In genomic region chr7:79464776-79465420, GRCm38 (mm10) we compare ENCODE assay signal across 8 mouse cellular contexts. TPM values are rescaled to one million over a fixed set of nuclear protein-coding genes. Genes with fewer than 3 reads are reported as not detected.
DNase-seq lines count a peak whose midpoint lies in the region; ATAC-seq and TF ChIP-seq lines count a peak whose summit lies in the region.

No protein-coding gene starts in this region.

- no peak overlapping the region for H3K27ac ChIP-seq in forebrain, embryonic 12.5 days
- peak overlapping the region; percentile 92 for H3K27ac ChIP-seq in limb, embryonic 10.5 days
- H3K27ac ChIP-seq in neural tube, embryonic 13.5 days (replicated peaks), result no peak overlapping the region; the same call in 1 of the 2 replicates

- peak overlapping the region; percentile 93 for H3K4me2 ChIP-seq in forebrain, embryonic 12.5 days
- H3K4me2 ChIP-seq in neural tube, embryonic 13.5 days, result peak overlapping the region; percentile 93

- H3K27me3 ChIP-seq in forebrain, embryonic 12.5 days, result peaks cover 22% of the 10 kb centered on the region
- peaks cover 21% of the 10 kb centered on the region for H3K27me3 ChIP-seq in limb, embryonic 10.5 days (ENCODE audit: low read depth, poor library complexity, severe bottlenecking)
- H3K27me3 ChIP-seq in neural tube, embryonic 13.5 days, result peaks cover 8% of the 10 kb centered on the region; the same call in 1 of the 2 replicates

- TF ChIP-seq POLR2A in lung, adult 2 months (IDR thresholded peaks at IDR 0.05; ENCODE audit: borderline replicate concordance, extremely low read depth, low read depth, low read length), result no peak

- no peak for ATAC-seq in forebrain, embryonic 12.5 days (ENCODE audit: low FRiP score)
- ATAC-seq in neural tube, embryonic 13.5 days (ENCODE audit: low read depth), result no peak

- H3K9ac ChIP-seq in forebrain, embryonic 12.5 days, result peak overlapping the region; percentile 89
- peak overlapping the region; percentile 86 for H3K9ac ChIP-seq in neural tube, embryonic 13.5 days

- no peak for TF ChIP-seq CTCF in lung, adult 2 months (IDR thresholded peaks at IDR 0.05; ENCODE audit: insufficient read depth, low read length)

- peaks cover 32% of the 10 kb centered on the region for H3K36me3 ChIP-seq in forebrain, embryonic 12.5 days (replicated peaks)
- H3K36me3 ChIP-seq in limb, embryonic 10.5 days, result peaks cover 43% of the 10 kb centered on the region
- peaks cover 30% of the 10 kb centered on the region for H3K36me3 ChIP-seq in neural tube, embryonic 13.5 days

- H3K4me3 ChIP-seq in lung, adult 2 months (replicated peaks; ENCODE audit: extremely low read depth, low read depth, low read length), result peak overlapping the region; percentile 66
- H3K4me3 ChIP-seq in forebrain, embryonic 12.5 days (replicated peaks), result peak overlapping the region; percentile 93
- H3K4me3 ChIP-seq in limb, embryonic 10.5 days, result peak overlapping the region; percentile 93
- peak overlapping the region; percentile 86 for H3K4me3 ChIP-seq in neural tube, embryonic 13.5 days

- H3K4me1 ChIP-seq in lung, adult 2 months (ENCODE audit: control insufficient read depth, insufficient read depth, low read length), result peaks cover 4% of the 10 kb centered on the region; the same call in 1 of the 2 replicates
- H3K4me1 ChIP-seq in forebrain, embryonic 12.5 days, result peaks cover 28% of the 10 kb centered on the region
- H3K4me1 ChIP-seq in limb, embryonic 10.5 days, result peaks cover 47% of the 10 kb centered on the region
- peaks cover 42% of the 10 kb centered on the region for H3K4me1 ChIP-seq in neural tube, embryonic 13.5 days (replicated peaks)

- 17% methylated on average over 47 of the region's 47 CpGs for WGBS in lung, adult 2 months
- WGBS in forebrain, embryonic 12.5 days, result 9% methylated on average over 47 of the region's 47 CpGs
- WGBS in limb, embryonic 10.5 days, result 8% methylated on average over 47 of the region's 47 CpGs
- 5% methylated on average over 47 of the region's 47 CpGs for WGBS in neural tube, embryonic 13.5 days

- no peaks in the 10 kb centered on the region for H3K9me3 ChIP-seq in forebrain, embryonic 12.5 days
- H3K9me3 ChIP-seq in limb, embryonic 10.5 days (replicated peaks), result no peaks in the 10 kb centered on the region
- H3K9me3 ChIP-seq in neural tube, embryonic 13.5 days, result no peaks in the 10 kb centered on the region

- DNase-seq in lung, adult 2 months, result no peak
- no peak for DNase-seq in lung, postnatal 25 days (ENCODE audit: low spot score)
- peak; percentile 12 for DNase-seq in adrenal gland, postnatal 25 days
- DNase-seq in limb, embryonic 10.5 days (ENCODE audit: low spot score), result peak; percentile 59
- no peak for DNase-seq in layer of hippocampus, adult 9-10 months (ENCODE audit: low spot score)
- DNase-seq in urinary bladder, postnatal 4 days (ENCODE audit: low spot score in 2 of 2), result no peak

RNA-seq across cellular contexts. Expression of gene Polg, which starts 1.3 kb away (rescaled TPM):
- polyA plus RNA-seq in lung, adult 2 months (2012; rRNA removed), result 57.5 and 61.4 TPM in 2 replicates
- total RNA-seq in adrenal gland, postnatal 25 days (2021), result 61.6 and 81.1 TPM in 2 replicates
- polyA plus RNA-seq in forebrain, embryonic 12.5 days (2016; fragmentation: Nextera tagmentation; extraction: Ambion mirVana), result 41.7 and 45.1 TPM in 2 replicates
- 41.1 and 42.3 TPM in 2 replicates for polyA plus RNA-seq in limb, embryonic 10.5 days (2016; fragmentation: Nextera tagmentation; extraction: Ambion mirVana)
- polyA plus RNA-seq in neural tube, embryonic 13.5 days (2015; fragmentation: Nextera tagmentation; extraction: Ambion mirVana), result 28.2 and 28.6 TPM in 2 replicates

Comparison
In these comparisons a context has a peak if more than half of its experiments do, and no peak if none do; other contexts are left out.
1. DNase-seq: peak in adrenal gland, postnatal 25 days (single experiment) and limb, embryonic 10.5 days (single experiment); none in lung, adult 2 months (single experiment), lung, postnatal 25 days (single experiment), layer of hippocampus, adult 9-10 months (single experiment) and urinary bladder, postnatal 4 days (0 of 2).
2. Peak in every context shown above with its lines, with median percentiles within 50 percentile points of each other: H3K4me3 ChIP-seq.